Mouse (Mus musculus): ENCODE measurements around the gene Pgap1. TPM values are rescaled to one million over a fixed set of nuclear protein-coding genes. Genes with fewer than 3 reads are reported as not detected.
A peak's percentile ranks its signal among the peaks of the same experiment; 100 is the strongest.

The Pgap1 gene
- polyA plus RNA-seq, 1 experiment from 2014 or later: 53.5 TPM

DNA sequence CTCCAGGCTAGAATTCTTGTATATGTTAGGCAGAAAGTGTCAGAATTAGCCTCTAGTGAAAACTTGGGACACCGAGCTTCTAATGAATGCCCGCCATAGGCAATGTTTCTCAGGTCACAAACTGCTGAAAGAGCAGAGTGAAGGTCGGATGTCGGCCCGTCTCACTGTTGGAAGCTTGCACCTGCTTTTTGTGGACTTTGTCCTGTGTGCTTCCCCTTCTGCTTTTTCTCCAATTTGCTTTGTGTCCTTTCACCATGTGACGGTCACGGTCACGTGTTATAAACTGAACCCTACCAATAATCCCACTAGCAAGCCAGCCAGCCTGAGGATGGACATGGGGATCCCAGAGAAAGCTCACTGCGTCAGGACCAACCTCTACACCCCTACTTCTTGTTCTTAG lies 12.3 kb downstream of the Pgap1 start:
- no peak overlapping the region for H3K9ac ChIP-seq (replicated peaks; ENCODE audit: low read length)
- H3K4me1 ChIP-seq (ENCODE audit: control insufficient read depth, insufficient read depth, low read length): no peaks in the 10 kb centered on the region
- no peak overlapping the region for H3K4me2 ChIP-seq (ENCODE audit: low read length)
- H3K36me3 ChIP-seq (ENCODE audit: control insufficient read depth, insufficient read depth, low read length): peaks cover 67% of the 10 kb centered on the region
- 92% methylated on average over 9 of the region's 9 CpGs for WGBS
- H3K27ac ChIP-seq (replicated peaks; ENCODE audit: low read depth, low read length): no peak overlapping the region
- DNase-seq: no peak
- no peaks in the 10 kb centered on the region for H3K9me3 ChIP-seq (ENCODE audit: control insufficient read depth, low read length)
- no peak for ATAC-seq (ENCODE audit: low FRiP score, low TSS enrichment)
- H3K27me3 ChIP-seq (ENCODE audit: control insufficient read depth, insufficient read depth, low read length): no peaks in the 10 kb centered on the region
- H3K4me3 ChIP-seq (replicated peaks; ENCODE audit: low read depth, low read length): no peak overlapping the region

DNA sequence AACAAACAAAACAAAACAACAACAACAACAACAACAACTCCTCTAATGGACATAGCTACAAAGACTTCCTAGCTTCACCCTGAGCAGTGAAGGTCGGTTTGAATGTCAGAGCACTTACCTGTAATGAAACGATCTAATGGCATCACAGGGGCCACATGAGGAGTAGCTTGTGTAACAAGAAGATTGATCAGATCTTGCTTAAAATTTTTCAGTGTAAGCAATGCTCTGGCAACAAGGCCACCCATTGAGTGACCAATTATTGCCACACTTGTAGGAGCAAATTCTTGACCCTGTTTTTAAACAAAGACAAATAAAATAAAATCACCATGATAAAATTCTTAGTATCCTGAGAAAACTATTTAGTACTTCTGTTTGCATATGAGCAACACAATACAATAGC lies 14.6 kb downstream of the Pgap1 start:
- Histone ChIP-seq H3K9ac (replicated peaks; ENCODE audit: low read length) (no peak overlapping the region), H3K36me3 (ENCODE audit: control insufficient read depth, insufficient read depth, low read length) (peaks cover 64% of the 10 kb centered on the region), H3K9me3 (ENCODE audit: control insufficient read depth, low read length) (no peaks in the 10 kb centered on the region), H3K4me2 (ENCODE audit: low read length) (no peak overlapping the region), H3K4me3 (replicated peaks; ENCODE audit: low read depth, low read length) (no peak overlapping the region), H3K4me1 (ENCODE audit: control insufficient read depth, insufficient read depth, low read length) (no peaks in the 10 kb centered on the region), H3K27me3 (ENCODE audit: control insufficient read depth, insufficient read depth, low read length) (no peaks in the 10 kb centered on the region), H3K27ac (replicated peaks; ENCODE audit: low read depth, low read length) (no peak overlapping the region)
- ATAC-seq (ENCODE audit: low FRiP score, low TSS enrichment) (no peak), DNase-seq (no peak)
- 97% methylated on average over 2 of the region's 2 CpGs for WGBS

GRCm38 (mm10) chr1:54531170-54531569 lies 26.3 kb downstream of the Pgap1 start:
- H3K4me2 ChIP-seq (ENCODE audit: low read length): no peak overlapping the region
- WGBS: 91% methylated on average over 6 of the region's 6 CpGs
- H3K27me3 ChIP-seq (ENCODE audit: control insufficient read depth, insufficient read depth, low read length): no peaks in the 10 kb centered on the region
- H3K4me1 ChIP-seq (ENCODE audit: control insufficient read depth, insufficient read depth, low read length): no peaks in the 10 kb centered on the region
- DNase-seq (no peak), ATAC-seq (ENCODE audit: low FRiP score, low TSS enrichment) (no peak)
- no peaks in the 10 kb centered on the region for H3K9me3 ChIP-seq (ENCODE audit: control insufficient read depth, low read length)
- no peak overlapping the region for H3K4me3 ChIP-seq (replicated peaks; ENCODE audit: low read depth, low read length)
- H3K36me3 ChIP-seq (ENCODE audit: control insufficient read depth, insufficient read depth, low read length): peaks cover 56% of the 10 kb centered on the region
- no peak overlapping the region for H3K27ac ChIP-seq (replicated peaks; ENCODE audit: low read depth, low read length)
- H3K9ac ChIP-seq (replicated peaks; ENCODE audit: low read length): no peak overlapping the region

- Histone ChIP-seq H3K36me3 (ENCODE audit: control insufficient read depth, insufficient read depth, low read length) (peaks cover 68% of the 10 kb centered on the region), H3K9me3 (ENCODE audit: control insufficient read depth, low read length) (no peaks in the 10 kb centered on the region), H3K4me2 (ENCODE audit: low read length) (no peak overlapping the region), H3K27ac (replicated peaks; ENCODE audit: low read depth, low read length) (no peak overlapping the region), H3K4me3 (replicated peaks; ENCODE audit: low read depth, low read length) (no peak overlapping the region), H3K27me3 (ENCODE audit: control insufficient read depth, insufficient read depth, low read length) (no peaks in the 10 kb centered on the region), H3K9ac (replicated peaks; ENCODE audit: low read length) (no peak overlapping the region), H3K4me1 (ENCODE audit: control insufficient read depth, insufficient read depth, low read length) (no peaks in the 10 kb centered on the region)
- 93% methylated on average over 2 of the region's 2 CpGs for WGBS
- DNase-seq (no peak), ATAC-seq (ENCODE audit: low FRiP score, low TSS enrichment) (no peak)
Measured at GRCm38 (mm10) chr1:54523717-54524116, 33.8 kb downstream of the Pgap1 start.

DNA sequence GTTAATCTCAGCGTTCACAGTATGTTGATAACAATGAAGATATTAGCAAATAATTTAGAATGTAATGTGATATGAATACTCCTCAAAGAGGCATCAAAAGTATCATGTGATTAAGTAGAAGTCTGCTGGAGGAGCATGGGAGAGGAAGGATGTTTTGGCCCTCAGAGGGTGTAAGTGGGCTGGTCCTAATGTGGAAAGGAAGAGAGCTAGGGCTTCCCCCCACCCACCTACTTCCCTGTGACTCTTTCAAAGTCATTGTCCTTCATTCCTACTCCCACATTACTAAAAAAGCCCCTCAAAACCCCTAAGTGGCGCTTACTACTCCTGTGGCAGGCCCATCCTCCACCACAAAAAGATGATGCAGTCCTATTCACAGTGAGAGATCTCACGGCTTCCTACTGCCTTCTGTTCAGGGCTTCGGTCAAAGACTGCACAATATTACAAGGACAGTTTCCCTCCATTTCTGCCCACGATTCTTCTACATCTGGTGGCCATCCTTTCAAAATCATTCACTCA lies 37.4 kb downstream of the Pgap1 start:
- Histone ChIP-seq H3K4me3 (replicated peaks; ENCODE audit: low read depth, low read length) (no peak overlapping the region), H3K4me1 (ENCODE audit: control insufficient read depth, insufficient read depth, low read length) (no peaks in the 10 kb centered on the region), H3K9me3 (ENCODE audit: control insufficient read depth, low read length) (no peaks in the 10 kb centered on the region), H3K27ac (replicated peaks; ENCODE audit: low read depth, low read length) (no peak overlapping the region), H3K9ac (replicated peaks; ENCODE audit: low read length) (no peak overlapping the region), H3K36me3 (ENCODE audit: control insufficient read depth, insufficient read depth, low read length) (peaks cover 45% of the 10 kb centered on the region), H3K4me2 (ENCODE audit: low read length) (no peak overlapping the region), H3K27me3 (ENCODE audit: control insufficient read depth, insufficient read depth, low read length) (no peaks in the 10 kb centered on the region)
- 95% methylated on average over 5 of the region's 5 CpGs for WGBS
- DNase-seq: no peak
- no peak for ATAC-seq (ENCODE audit: low FRiP score, low TSS enrichment)

DNA sequence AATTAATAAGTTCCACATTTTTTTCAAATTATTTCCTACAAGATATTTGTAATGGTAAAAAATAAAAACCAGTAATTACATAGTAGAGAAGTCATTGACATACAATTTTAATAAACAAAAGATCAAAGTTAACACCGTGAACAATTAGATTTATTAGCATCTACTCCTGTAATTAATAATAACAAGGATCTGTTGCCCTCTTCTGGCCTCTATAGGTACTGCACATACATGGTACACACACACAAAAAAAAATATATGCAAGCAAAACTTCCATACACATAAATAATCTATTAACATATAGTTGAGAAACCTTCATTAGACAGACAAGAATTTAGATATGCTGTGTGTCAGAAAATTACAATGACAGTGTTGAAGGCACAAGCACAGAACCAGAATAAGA lies 43.6 kb downstream of the Pgap1 start:
- DNase-seq (peak; percentile 47), ATAC-seq (ENCODE audit: low FRiP score, low TSS enrichment) (no peak)
- no peak overlapping the region for H3K4me2 ChIP-seq (ENCODE audit: low read length)
- H3K4me3 ChIP-seq (replicated peaks; ENCODE audit: low read depth, low read length): no peak overlapping the region
- peaks cover 29% of the 10 kb centered on the region for H3K36me3 ChIP-seq (ENCODE audit: control insufficient read depth, insufficient read depth, low read length)
- H3K9ac ChIP-seq (replicated peaks; ENCODE audit: low read length): no peak overlapping the region
- H3K4me1 ChIP-seq (ENCODE audit: control insufficient read depth, insufficient read depth, low read length): no peaks in the 10 kb centered on the region
- WGBS: 97% methylated on average over 1 of the region's 1 CpGs
- H3K9me3 ChIP-seq (ENCODE audit: control insufficient read depth, low read length): peaks cover 6% of the 10 kb centered on the region
- H3K27me3 ChIP-seq (ENCODE audit: control insufficient read depth, insufficient read depth, low read length): no peaks in the 10 kb centered on the region
- H3K27ac ChIP-seq (replicated peaks; ENCODE audit: low read depth, low read length): no peak overlapping the region

DNA sequence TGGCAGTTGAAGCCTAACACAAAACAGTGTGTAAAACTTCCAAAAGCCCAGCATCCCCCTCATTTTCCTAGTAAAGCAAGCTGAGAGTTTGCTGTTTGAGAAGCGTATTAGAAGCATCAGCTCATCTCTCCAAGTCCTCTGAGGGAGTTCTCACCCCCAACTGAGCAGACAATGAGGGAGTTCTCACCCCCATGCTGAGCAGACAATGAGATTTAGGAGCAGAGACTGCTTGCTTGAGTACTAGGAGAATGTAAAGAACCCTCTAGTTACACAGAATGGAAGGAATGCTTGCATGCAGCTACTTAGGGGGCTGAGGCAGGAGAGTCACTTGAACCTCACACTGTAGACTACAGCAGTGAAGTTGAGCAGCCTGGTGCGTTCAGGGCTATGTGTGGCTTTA lies 59.0 kb downstream of the Pgap1 start:
- Histone ChIP-seq H3K9me3 (ENCODE audit: control insufficient read depth, low read length) (no peaks in the 10 kb centered on the region), H3K4me3 (replicated peaks; ENCODE audit: low read depth, low read length) (no peak overlapping the region), H3K4me1 (ENCODE audit: control insufficient read depth, insufficient read depth, low read length) (no peaks in the 10 kb centered on the region), H3K27ac (replicated peaks; ENCODE audit: low read depth, low read length) (no peak overlapping the region), H3K9ac (replicated peaks; ENCODE audit: low read length) (no peak overlapping the region), H3K27me3 (ENCODE audit: control insufficient read depth, insufficient read depth, low read length) (no peaks in the 10 kb centered on the region), H3K4me2 (ENCODE audit: low read length) (no peak overlapping the region), H3K36me3 (ENCODE audit: control insufficient read depth, insufficient read depth, low read length) (peaks cover 42% of the 10 kb centered on the region)
- WGBS: 73% methylated on average over 2 of the region's 2 CpGs
- no peak for DNase-seq
- ATAC-seq (ENCODE audit: low FRiP score, low TSS enrichment): no peak

DNA sequence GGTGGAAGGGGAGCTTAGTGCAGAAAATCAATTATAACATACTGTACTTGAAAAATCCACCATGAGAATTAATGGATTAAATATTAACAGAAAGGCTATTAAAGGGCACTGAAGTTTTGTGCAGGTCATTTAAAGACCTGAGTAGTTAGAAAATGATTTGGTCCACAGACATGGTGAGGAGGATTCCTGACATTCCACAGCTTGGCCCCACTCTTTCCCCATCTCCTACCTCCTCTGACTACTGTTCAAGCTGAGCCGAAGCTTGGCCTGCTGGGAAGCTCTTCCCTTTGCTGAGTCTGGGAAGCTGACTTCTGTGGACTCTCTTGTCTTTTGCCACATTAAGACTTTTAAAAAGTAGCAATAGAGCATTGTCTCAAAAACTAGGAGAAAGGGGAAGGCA lies 61.2 kb downstream of the Pgap1 start:
- DNase-seq (no peak), ATAC-seq (ENCODE audit: low FRiP score, low TSS enrichment) (no peak)
- no peaks in the 10 kb centered on the region for H3K4me1 ChIP-seq (ENCODE audit: control insufficient read depth, insufficient read depth, low read length)
- no peak overlapping the region for H3K9ac ChIP-seq (replicated peaks; ENCODE audit: low read length)
- no peaks in the 10 kb centered on the region for H3K27me3 ChIP-seq (ENCODE audit: control insufficient read depth, insufficient read depth, low read length)
- no peaks in the 10 kb centered on the region for H3K9me3 ChIP-seq (ENCODE audit: control insufficient read depth, low read length)
- H3K36me3 ChIP-seq (ENCODE audit: control insufficient read depth, insufficient read depth, low read length): peaks cover 57% of the 10 kb centered on the region
- H3K4me3 ChIP-seq (replicated peaks; ENCODE audit: low read depth, low read length): no peak overlapping the region
- WGBS: 90% methylated on average over 1 of the region's 1 CpGs
- H3K27ac ChIP-seq (replicated peaks; ENCODE audit: low read depth, low read length): no peak overlapping the region
- no peak overlapping the region for H3K4me2 ChIP-seq (ENCODE audit: low read length)

DNA sequence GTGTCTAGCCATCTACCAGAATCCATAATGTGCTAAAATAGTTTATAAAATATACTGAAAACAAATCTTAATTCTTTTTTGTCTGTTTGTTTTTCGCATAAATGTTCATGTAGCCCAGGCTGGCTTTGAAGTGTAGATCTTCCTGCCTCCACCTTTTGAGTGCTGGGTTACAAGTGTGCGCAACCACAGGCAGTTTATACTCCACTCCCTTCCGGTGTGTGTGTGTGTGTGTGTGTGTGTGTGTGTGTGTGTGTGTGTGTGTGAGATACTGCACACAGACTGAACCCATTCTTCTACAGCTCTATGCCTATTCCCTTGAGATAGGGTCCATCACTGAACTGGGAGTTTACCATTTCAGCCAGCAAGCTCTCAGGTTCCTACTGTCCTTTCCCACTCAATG lies 64.0 kb downstream of the Pgap1 start:
- Histone ChIP-seq H3K27ac (replicated peaks; ENCODE audit: low read depth, low read length) (no peak overlapping the region), H3K9me3 (ENCODE audit: control insufficient read depth, low read length) (no peaks in the 10 kb centered on the region), H3K9ac (replicated peaks; ENCODE audit: low read length) (no peak overlapping the region), H3K4me1 (ENCODE audit: control insufficient read depth, insufficient read depth, low read length) (no peaks in the 10 kb centered on the region), H3K4me3 (replicated peaks; ENCODE audit: low read depth, low read length) (no peak overlapping the region), H3K27me3 (ENCODE audit: control insufficient read depth, insufficient read depth, low read length) (no peaks in the 10 kb centered on the region), H3K4me2 (ENCODE audit: low read length) (no peak overlapping the region), H3K36me3 (ENCODE audit: control insufficient read depth, insufficient read depth, low read length) (peaks cover 58% of the 10 kb centered on the region)
- no peak for DNase-seq
- ATAC-seq (ENCODE audit: low FRiP score, low TSS enrichment): no peak
- WGBS: 93% methylated on average over 3 of the region's 3 CpGs

All from midbrain, embryonic 14.5 days (tissue).